Mouse (Mus musculus) heart, postnatal 14 days (tissue): Measurements from ENCODE around the gene Col9a3. TPM values are rescaled to one million over a fixed set of nuclear protein-coding genes. Genes with fewer than 3 reads are reported as not detected.

ENCODE experiments used
- DNase-seq, 2 experiments: peaks; one replicate each; pipeline ENCODE4 v3.0.0; 2021 to 2022
- intact Hi-C: fragments of 180-260 bp; cut with DNase I; formaldehyde crosslinking; loops from one replicate; pipeline ENCODE4 v1.15.1; 2025
- total RNA-seq, 2 experiments: library from RNA; stranded (reverse); gene quantifications; 2 replicates each; pipeline ENCODE4 v1.2.3; 2021

The Col9a3 gene
- total RNA-seq, 2 experiments from 2014 or later = 0.46 to 0.50 TPM

DNA sequence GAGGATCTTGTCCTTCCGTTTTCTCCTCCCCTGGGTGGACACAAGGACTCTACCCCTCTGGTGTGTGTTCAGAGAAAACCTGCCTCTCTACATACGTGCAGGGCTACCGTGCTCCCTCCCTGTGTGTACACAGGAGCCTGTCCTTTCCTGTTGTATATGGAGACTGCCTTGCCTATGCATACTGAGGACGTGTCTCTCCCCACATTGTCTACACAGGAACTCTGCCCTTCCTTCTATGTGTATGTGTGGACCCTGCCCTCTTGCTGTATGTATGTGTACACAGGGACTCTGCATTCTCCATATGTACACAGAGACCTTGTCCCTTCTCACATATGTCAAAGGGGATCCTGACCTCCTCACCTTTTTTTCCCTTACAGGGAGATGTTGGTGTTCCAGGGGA, 12.7 kb downstream of the Col9a3 start:
- DNase-seq = no peak
- intact Hi-C loops = no loop called here

DNA sequence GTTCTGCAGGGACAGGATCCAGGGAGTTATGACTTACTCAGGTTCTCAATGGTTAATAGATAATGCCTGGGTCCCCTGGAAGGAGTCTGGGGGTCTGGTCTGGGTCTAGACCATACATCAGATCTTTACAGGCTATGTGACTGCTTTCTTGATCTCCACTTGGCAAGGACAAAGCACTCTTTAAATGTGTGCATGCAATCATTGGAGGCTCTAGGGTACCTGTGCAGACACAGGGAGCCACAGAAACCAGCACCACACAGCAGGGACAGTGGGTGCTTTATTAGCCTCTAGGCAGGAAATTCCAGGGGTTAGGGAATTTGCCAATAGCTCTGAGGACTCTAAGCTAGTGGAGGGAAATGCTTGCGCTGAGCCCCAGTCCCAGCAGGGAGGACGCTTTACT, 14.3 kb downstream of the Col9a3 start:
- intact Hi-C loops = no loop called here
- DNase-seq = no peak

DNA sequence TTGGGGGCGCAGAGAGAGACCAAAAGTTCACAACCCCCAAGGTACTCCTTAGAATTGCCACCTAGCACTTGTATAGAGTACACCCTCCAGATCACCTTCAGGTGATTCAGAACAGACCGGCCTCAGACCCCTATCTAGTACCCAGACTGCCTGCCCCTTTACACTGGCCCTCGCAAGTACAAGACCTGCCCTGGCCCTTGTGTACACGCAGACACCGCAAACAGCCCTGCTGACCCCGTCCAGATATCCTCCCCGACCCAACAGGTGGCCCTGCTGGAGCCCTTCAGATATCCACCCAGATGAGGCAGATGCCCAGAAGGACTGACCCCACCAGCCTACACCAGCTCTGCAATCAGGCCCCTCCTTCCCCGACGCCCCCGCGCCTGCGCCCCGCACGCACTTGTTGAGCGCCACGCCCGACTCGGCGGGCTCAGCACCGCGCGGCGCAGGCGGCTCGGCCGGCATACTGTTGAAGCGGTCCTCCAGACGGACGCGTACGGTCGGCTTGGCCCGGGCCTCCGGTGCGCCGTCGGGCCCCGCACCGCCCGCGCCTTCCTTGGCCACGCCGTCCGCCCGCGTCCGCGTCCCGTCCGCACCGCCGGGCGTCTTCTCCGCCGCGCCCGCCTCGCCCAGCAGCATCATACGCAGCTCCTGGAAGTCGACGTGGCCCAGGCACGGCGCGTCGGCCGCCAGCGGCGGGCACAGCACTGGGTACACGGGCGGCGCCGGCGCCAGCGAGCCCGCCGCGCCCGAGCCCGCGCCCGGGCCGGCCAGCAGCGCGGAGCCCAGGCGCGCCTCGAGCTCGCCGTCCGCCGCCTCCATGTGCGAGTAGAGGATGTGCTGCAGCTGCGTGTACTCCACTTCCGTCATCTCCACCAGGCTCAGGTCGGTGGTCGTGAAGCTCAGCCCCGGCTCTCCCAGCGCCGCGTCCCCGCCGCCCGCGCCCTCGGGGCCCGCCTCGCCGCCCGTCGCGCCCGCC, 44.3 kb downstream of the Col9a3 start:
- intact Hi-C loops = no loop called here
- no peak for DNase-seq

DNA sequence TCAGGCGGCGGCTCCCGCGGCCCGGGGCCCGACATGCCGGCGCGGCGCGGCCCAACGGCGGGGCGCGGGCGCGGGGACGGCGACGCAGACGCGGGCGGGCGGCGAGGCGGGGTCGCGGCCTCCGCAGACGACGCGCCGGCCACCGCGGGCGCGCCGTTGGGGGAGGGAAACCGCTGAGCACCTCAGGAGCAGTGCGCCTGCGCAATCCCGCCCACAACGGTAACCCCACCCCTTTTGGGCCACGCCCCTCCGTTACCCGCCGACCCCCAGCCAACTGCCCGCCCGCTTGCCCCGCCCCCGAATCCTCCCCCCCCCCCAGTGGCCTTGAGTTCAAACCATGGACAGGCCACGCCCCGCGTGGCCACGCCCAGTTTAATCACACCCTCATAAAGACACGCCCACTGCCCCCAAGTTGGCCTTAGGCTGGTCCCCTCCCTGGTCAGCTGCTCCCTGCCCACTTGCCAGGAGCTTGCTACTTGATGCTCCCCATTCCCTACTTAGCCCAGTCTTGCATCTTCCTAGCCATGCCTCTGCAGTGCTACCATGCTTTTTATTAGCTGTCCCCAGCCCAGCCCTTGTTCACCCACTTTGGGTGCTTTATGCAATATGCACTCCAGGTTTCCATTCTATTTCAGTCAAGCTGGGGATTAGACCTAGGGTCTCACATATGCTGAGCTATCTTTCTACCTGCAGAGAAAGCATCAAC, 45.1 kb downstream of the Col9a3 start, which contains the start of gene Tcfl5:
Tcfl5 (minus strand) TSS at position 154 of the 706 bp plus-strand sequence.
- intact Hi-C loops = no loop called here
- DNase-seq = no peak

DNA sequence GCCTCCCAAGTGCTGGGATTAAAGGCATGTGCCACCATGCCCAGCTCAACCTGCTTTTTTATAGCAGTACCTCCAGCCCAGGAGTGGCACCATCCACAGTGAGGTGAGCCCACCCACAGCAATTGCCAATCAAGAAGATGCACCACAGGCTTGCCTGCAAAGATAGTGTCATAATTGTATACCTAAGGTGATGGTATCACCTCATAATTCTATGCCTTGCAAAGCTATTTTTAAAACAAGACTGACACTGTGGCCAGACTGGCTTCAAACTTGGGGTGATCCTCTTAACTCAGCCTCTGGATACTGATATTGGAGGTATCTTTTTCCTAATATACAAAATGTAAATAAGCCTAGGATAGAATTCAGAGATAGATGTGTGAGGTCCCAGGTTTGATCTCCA, 46.0 kb downstream of the Col9a3 start:
- intact Hi-C loops = no loop called here

DNA sequence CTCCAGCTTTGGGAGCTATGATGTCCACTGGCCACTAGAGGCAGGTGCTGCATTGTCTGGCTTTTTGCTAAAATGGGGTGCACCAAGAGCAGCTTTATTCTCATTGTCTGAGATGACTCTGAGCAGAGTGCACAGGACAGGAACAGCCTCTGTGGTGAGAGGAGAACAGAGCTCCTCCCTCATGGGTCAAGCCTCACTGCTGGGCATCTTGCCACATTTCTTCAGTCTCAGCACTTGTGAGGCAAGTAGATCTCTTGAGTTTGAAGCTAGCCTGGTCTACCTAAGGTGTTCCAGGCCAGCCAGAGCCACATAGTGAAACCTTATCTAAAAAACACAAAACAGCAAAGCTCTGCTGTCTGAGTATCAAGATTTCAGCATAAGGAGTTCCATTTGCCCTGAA, 49.3 kb downstream of the Col9a3 start:
- no peak for DNase-seq
- intact Hi-C loops = no loop called here

More for the DNA sequence above, 46.0 kb downstream of the Col9a3 start:
- DNase-seq = no peak

DNA sequence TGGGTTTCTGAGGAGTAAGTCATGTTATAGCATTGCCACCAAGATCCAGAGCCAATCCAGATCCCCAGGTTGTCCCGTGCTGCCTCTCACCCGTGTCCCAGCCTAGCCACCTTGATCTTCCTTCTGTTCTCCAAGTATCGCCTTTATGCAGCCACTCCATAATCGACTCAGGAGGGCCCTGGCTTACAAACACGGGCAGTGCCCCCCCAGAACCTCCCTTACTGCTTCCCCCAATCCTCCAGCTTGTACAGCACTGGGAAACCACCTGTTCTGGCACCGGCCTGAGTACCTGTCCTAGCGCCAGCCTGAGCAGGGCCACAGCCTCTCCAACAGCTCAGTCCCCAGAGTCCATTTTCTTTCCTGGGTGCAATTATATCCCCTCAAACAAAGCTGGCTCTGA, 57.1 kb downstream of the Col9a3 start:
- intact Hi-C loops = no loop called here
- no peak for DNase-seq

DNA sequence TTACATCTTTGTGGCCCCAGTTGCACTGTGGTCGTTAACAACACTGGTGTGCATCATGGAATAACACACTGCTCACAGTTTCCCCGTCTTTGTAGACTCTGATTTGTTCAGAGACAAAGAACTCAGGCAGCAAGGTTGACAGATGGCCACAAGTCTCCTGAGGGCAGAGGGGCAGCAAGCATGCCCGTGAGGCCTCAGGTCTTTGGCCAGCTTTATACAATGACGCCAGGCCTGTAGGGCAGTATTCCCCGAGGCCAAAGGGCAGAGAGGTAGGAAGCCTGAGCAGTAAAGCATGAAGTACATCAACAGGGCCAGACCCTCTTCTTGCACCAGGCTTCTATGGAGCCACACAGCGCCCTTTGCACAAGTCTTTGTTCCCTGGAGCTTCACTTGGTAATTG, 57.6 kb downstream of the Col9a3 start:
- intact Hi-C loops = no loop called here
- no peak for DNase-seq

DNA sequence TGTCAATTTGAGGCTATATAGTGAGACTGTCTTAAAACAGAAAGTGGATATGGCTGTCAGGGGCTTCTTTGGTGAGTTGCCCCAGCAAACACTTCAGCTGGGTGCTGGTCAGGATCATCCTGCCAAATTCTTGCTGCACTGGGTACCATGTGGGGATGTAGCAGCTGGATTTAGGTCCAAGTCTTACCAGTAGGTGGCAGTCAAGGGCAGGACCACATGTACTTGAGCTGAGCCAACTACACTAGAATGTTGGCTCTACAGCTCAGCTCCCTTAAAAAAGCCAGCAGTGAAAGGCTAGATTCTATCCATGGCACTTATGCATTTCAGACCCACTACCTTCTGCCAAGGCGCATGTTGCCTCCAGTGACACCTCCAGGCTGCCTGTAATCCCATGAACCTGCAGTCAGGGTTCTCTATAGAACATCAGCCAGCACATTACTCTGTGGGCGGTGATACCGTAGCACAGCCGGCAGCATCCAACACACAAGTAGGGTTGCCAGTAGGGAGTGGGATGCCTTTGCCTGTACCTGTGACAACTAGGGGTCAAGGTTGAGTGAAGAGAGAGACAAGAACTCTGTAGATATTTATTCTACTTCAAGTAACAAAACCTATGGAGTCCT, 59.9 kb downstream of the Col9a3 start:
- intact Hi-C loops = loop anchor here (2.0 kb wide), 1 partner anchor 87 kb away; no protein-coding TSS in a partner anchor
- peak; percentile 71 to 82 for DNase-seq

DNA sequence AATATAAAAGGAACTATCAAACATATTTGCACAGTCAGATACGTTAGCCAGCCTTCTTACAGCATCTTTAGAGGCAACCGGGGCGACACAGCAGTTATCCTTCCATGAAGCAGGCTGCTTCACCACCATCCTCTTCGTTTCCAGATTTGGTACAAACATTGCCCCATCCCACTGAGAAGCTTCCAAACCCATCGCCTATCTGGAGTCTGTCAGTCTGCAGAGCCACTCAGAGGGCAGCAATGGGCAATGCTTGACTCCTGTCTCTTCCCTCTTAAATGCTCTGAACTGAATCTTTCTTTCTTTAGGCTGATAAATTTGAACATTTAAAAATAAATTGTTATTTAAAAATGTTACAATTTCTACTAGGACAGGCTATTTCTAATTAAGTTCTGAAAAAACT, 60.8 kb downstream of the Col9a3 start:
- intact Hi-C loops = no loop called here

DNA sequence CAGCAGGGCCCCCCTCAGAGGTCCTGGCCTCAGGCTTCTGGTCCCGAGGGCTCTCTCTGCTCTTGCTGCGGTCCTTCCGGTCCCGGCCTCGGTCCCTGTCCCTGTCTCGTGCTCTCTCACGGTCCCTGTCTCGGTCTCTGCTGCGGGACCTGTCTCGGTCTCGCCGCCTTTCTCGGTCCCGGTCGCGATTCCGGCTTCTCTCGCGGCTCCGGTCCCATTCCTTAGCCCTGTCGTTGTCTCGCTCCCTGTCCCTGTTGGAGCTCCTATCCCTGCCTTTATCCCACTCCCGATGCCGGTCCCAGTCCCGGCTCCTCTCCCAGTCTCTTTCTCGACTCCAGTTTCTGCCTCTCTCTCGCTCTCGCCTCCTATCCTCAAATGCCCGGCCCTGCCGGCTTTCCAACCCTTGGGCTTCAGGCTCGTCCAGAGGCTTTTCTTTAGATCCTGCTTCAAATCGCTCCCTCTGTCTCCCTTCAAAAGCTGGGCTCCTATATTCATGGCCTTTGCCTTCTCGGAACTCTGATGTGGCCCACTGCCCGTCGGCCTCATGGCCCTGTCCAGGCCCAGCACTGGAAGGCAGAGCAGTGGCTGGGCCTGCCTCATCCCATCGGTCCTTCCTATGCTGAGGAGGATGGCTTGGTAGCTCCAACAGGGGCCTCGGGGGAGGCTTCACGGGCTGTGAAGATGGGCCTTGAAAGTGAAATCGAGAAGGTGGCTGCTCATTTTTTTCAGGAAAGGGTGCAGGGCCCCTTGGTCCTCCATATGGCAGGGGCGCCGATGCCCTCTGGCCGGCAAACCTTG, 62.0 kb downstream of the Col9a3 start:
- intact Hi-C loops = no loop called here
- peak in 1 of 2 experiments; percentile 15 for DNase-seq

More for the DNA sequence above, 60.8 kb downstream of the Col9a3 start:
- no peak for DNase-seq

DNA sequence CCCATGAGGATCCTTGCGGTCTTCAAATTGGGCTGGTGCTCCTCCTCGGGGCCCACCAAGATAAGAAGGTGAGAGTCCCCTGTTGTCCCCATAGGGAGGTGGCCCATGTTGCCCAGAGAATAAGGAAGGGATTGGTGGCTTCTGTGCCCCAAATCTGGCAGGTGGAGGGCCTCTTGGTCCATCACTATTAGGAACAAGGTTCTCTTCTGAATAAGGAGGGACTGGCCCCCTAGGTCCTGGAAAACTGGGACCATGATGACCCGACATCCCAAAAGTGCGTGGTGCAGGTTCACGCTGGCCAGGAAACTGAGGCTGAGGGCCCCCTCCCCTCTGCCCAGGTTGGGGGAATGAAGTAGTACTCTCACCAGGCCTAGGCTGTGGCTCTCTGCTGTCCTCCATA, 62.9 kb downstream of the Col9a3 start:
- intact Hi-C loops = no loop called here
- DNase-seq = no peak

DNA sequence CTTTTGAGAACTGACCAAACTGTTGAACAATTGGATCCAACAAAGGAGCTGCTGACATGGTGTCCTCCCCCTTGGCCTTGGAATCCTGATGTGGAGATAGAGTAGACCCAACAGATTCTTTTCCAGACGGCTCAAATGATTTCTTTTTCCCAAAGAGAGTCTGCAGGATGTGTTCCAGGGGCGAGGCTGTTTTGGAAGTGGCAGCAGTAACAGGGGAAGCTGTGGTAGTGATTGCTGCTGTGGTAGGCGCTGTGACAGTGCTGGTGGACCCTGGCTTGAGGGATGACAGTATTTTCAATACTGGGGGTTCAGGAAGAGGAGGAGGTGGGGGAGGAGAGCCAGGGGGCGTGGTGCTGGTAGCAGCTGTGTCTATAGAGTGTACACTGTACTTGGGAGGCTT, 64.4 kb downstream of the Col9a3 start:
- no peak for DNase-seq
- intact Hi-C loops = no loop called here

Other genes starting within 250 kb of the Col9a3 start
- under 1 TPM; 0.12 to 0.41 TPM for gene Slco4a1, start 141.5 kb upstream of the Col9a3 start, total RNA-seq
- gene Ntsr1, start 97.8 kb upstream of the Col9a3 start, total RNA-seq = not detected
- 10 to 100 TPM; 14.5 to 14.8 TPM for gene Mrgbp, start 16.5 kb upstream of the Col9a3 start, total RNA-seq
- 10 to 100 TPM; 37.7 to 38.2 TPM for gene Ogfr, start 8.5 kb upstream of the Col9a3 start, total RNA-seq
- under 1 TPM in 1 of 2 experiments, not detected in 1; 0.12 TPM for gene Tcfl5, start 44.9 kb downstream of the Col9a3 start, total RNA-seq
- gene Dido1, start 112.2 kb downstream of the Col9a3 start, total RNA-seq = 10 to 100 TPM; 39.0 to 39.7 TPM
- gene Gid8, start 112.3 kb downstream of the Col9a3 start, total RNA-seq = 10 to 100 TPM; 64.7 to 69.6 TPM
- under 1 TPM; 0.34 to 0.57 TPM for gene Slc17a9, start 127.5 kb downstream of the Col9a3 start, total RNA-seq
- gene Bhlhe23, start 179.1 kb downstream of the Col9a3 start, total RNA-seq = not detected